Mouse (Mus musculus): ENCODE results near the gene Npas2. TPM values are rescaled to one million over a fixed set of nuclear protein-coding genes. Genes with fewer than 3 reads are reported as not detected.

Gene Npas2
- polyA plus RNA-seq, 1 experiment: 0.77 TPM

DNA sequence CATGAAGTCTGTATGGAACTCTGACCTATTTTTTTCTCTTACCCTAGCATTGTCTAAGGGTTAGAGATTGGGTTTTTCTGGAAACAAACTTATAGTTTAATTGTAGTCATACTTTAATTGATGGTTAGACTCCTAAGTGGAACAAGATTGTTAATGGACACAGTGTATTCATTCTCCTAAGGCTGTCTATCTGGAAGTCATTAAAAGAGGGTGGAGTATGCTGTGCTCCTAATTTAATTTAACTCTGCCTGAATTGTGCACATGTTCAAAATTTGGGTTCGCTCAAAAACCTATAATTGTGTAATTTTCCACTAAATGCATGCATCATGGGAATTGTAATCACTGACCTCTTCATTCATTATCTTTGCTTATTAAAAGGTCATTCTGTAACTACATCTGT, 172.0 kb downstream of the Npas2 start:
- no peak for DNase-seq (ENCODE audit: low read depth)
- TF ChIP-seq POLR2A (IDR thresholded peaks at IDR 0.05; ENCODE audit: borderline replicate concordance, extremely low read depth, insufficient read depth, insufficient read length, poor library complexity, severe bottlenecking) (no peak), CTCF (IDR thresholded peaks at IDR 0.05; ENCODE audit: borderline replicate concordance, extremely low read depth, insufficient read depth, insufficient read length) (no peak)

DNA sequence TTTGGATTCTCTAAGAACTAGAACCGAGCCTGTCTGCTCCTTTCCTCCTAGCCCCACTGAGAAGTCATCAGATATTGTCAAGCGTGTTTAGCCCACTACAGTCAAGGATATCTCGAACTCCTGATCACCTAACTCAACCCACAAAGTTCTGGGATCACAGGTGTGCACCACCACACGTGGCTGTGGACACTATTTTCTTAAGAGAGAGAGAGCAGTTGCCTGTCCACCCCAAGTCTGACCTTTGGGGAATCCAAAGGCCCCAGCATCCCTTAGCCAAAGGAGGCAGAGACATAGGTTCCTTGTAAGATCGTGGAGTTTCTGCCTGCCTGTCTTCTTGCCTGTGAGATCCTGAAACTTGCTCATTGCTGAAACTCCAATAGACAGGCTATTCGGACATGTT, 173.5 kb downstream of the Npas2 start:
- no peak for DNase-seq (ENCODE audit: low read depth)
- TF ChIP-seq CTCF (IDR thresholded peaks at IDR 0.05; ENCODE audit: borderline replicate concordance, extremely low read depth, insufficient read depth, insufficient read length) (no peak), POLR2A (IDR thresholded peaks at IDR 0.05; ENCODE audit: borderline replicate concordance, extremely low read depth, insufficient read depth, insufficient read length, poor library complexity, severe bottlenecking) (no peak)

DNA sequence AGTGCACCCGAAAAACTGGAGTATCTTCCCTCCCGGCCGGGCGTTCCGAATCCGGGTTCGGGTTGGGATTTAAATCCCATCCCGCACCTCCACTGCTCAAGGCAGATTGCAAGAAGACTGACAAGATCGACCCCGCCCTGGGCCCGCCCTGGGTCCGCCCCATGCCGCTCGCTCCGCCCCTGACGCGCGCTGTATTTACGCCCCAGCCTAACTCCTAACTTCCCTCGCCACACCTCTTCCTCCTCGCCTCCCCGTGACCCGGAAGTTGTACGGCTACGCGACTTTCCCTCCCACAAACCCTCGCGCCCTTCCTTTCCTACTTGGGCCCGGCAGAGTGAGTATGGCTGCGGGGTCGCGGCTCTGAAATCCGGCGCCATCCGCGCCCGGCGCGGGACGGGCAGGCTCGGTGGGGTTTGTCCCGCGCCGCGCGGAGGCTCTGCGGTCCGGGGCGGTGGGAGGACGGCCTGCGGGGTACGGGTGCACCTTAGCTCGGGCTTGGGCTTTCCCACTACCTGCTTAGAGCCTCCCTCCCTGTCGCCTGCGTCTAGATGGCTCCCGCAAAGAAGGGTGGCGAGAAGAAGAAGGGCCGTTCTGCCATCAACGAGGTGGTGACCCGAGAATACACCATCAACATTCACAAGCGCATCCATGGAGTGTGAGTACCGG, 174.2 kb downstream of the Npas2 start, which contains the start of gene Rpl31:
Rpl31 (plus strand) TSS at position 242 of the 666 bp plus-strand sequence.
- TF ChIP-seq CTCF (IDR thresholded peaks at IDR 0.05; ENCODE audit: borderline replicate concordance, extremely low read depth, insufficient read depth, insufficient read length) (no peak), POLR2A (IDR thresholded peaks at IDR 0.05; ENCODE audit: borderline replicate concordance, extremely low read depth, insufficient read depth, insufficient read length, poor library complexity, severe bottlenecking) (peak; percentile 72)
- DNase-seq (ENCODE audit: low read depth): peak; percentile 99

DNA sequence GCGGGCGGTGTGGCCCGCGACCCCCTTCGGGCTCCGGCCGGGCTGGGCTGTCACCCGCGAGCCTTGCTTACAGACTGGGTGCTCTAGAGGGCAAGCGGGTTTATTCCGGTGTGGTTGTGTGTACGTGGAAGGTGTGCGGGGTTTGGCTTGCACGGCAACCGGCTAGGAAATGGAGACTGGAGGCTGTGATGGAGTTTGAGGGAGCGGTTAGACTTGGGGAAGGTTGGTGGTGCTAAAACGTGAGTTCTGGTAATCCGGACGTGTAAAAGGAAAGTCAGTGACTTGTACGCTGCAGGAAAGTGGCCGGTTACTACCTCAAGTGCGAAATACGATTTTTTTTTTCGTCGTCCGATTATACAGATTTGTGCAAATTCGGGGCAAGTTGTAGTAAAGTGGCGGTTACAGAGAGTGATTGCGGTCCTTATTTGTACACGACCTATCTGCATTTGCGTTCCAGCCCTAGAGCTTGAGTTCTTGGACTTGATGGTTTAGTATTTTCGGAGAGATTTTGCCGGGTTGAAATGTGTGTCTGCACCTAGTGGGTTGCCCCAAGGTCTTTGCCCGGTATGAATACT, 174.8 kb downstream of the Npas2 start:
- TF ChIP-seq POLR2A (IDR thresholded peaks at IDR 0.05; ENCODE audit: borderline replicate concordance, extremely low read depth, insufficient read depth, insufficient read length, poor library complexity, severe bottlenecking) (no peak), CTCF (IDR thresholded peaks at IDR 0.05; ENCODE audit: borderline replicate concordance, extremely low read depth, insufficient read depth, insufficient read length) (no peak)
- peak; percentile 41 for DNase-seq (ENCODE audit: low read depth)

DNA sequence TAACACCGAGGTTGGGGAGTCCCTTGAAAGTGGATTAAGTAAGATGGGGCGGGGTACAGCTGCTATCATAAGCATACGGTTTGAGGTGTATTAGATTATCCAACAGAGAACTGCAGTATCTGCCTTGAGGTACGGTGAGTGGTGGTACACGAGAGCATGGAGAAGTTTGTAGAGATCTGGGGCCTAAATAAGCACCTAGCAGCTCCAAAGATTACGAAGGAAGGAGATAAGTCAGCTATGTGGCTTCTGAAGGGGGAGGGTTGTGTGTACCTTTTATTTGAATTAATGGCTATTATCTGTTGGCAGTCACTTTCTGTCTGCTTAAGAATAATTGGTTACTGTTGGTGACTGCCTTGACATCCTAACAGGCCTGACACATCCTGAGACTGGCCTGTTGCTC, 176.9 kb downstream of the Npas2 start:
- TF ChIP-seq CTCF (IDR thresholded peaks at IDR 0.05; ENCODE audit: borderline replicate concordance, extremely low read depth, insufficient read depth, insufficient read length) (no peak), POLR2A (IDR thresholded peaks at IDR 0.05; ENCODE audit: borderline replicate concordance, extremely low read depth, insufficient read depth, insufficient read length, poor library complexity, severe bottlenecking) (no peak)
- no peak for DNase-seq (ENCODE audit: low read depth)

DNA sequence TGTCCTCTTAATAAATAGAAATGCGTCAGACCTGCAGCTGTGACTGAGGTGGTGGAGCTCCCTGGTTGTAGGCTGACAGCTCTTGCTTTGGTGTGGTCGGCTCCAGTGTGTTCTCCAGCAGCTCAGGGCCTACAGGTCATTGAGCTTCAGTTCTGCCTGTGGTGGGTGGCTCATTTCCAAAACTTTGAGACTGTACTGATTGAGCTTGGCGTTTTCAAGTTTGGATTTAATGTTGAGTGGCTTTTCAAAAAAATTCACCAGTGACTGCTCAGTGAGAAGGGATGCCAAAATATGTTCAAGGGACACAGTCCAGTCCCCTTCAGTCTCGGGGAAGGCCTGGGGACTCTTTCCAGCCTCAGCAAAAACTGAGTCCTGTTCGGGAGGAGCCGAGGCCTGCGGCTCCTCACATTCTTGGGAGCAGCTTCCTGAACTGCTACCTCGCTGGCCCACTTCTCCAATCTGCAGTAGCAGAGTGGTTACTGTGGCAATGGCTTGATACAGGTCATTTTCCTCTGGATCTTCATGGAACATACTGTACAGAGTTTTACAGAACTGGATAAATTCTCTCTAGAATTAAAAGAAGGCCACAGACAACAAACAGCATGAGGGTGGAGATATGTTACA, 178.8 kb downstream of the Npas2 start:
- DNase-seq (ENCODE audit: low read depth): no peak
- TF ChIP-seq POLR2A (IDR thresholded peaks at IDR 0.05; ENCODE audit: borderline replicate concordance, extremely low read depth, insufficient read depth, insufficient read length, poor library complexity, severe bottlenecking): no peak
- TF ChIP-seq CTCF (IDR thresholded peaks at IDR 0.05; ENCODE audit: borderline replicate concordance, extremely low read depth, insufficient read depth, insufficient read length): no peak

DNA sequence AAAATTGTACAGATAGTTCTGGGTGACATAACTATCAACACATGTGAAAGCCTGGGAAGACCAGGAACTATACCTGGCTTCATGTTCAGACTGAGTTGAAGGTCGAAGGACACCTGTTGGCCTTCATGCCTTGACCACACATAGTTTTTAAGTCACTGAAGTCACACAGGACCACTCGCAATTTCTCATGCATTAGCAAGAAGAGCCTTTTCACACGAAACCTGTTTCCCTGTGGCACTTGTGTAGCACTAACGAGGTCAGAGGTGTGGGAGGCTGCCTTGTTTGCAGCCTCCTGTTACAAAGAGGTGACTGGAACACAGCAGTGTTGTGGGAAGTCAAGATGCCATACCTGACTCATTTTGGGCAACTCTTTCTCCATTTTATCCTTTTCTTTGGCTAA, 179.8 kb downstream of the Npas2 start:
- DNase-seq (ENCODE audit: low read depth): no peak
- TF ChIP-seq CTCF (IDR thresholded peaks at IDR 0.05; ENCODE audit: borderline replicate concordance, extremely low read depth, insufficient read depth, insufficient read length): no peak

DNA sequence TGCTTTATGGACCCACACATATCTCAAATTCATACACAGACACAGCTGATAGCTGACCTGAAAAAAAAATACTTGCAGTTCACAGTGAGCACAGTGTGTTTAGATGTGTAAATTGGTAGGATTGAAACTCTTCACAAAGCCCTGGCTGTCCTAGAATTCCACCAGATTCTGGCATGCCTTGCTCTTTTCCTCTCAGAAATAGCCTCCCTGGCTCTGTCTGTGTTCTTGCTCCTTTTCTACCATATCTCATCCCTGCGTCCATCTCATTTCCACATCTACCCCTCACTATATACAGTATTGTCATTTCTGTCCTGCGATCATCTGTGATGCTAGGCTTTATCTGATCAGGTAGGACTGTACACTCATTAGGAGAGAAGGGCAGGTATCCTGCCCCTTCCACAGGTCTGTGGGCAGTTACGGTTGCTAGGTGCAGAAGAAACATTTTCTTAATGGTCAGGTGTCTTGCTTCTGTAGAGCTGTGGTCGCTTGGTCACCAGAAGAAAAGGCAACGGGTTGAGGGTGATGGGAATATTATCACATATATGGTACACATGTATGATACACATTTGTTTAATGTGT, 180.8 kb downstream of the Npas2 start:
- no peak for DNase-seq (ENCODE audit: low read depth)
- no peak for TF ChIP-seq POLR2A (IDR thresholded peaks at IDR 0.05; ENCODE audit: borderline replicate concordance, extremely low read depth, insufficient read depth, insufficient read length, poor library complexity, severe bottlenecking)
- TF ChIP-seq CTCF (IDR thresholded peaks at IDR 0.05; ENCODE audit: borderline replicate concordance, extremely low read depth, insufficient read depth, insufficient read length): no peak

DNA sequence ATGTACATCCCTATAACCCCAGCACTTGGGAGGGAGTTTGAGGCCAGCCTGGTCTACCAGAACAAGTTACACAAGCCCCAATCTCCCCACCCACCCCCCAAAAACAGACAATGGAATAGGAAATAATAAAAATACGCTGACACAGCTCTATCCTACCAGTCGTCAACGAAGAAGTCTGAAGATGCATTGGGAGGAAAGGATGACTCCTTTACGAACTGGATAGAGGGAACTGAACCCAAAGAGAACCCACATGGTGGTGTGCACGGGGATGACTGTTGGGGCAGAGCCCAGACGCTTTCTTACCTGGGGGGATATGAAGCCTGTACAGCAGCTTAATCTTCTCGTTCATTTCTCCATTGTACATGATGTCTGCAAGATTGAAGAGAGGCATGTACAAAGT, 182.6 kb downstream of the Npas2 start:
- no peak for TF ChIP-seq CTCF (IDR thresholded peaks at IDR 0.05; ENCODE audit: borderline replicate concordance, extremely low read depth, insufficient read depth, insufficient read length)
- no peak for TF ChIP-seq POLR2A (IDR thresholded peaks at IDR 0.05; ENCODE audit: borderline replicate concordance, extremely low read depth, insufficient read depth, insufficient read length, poor library complexity, severe bottlenecking)
- no peak for DNase-seq (ENCODE audit: low read depth)

DNA sequence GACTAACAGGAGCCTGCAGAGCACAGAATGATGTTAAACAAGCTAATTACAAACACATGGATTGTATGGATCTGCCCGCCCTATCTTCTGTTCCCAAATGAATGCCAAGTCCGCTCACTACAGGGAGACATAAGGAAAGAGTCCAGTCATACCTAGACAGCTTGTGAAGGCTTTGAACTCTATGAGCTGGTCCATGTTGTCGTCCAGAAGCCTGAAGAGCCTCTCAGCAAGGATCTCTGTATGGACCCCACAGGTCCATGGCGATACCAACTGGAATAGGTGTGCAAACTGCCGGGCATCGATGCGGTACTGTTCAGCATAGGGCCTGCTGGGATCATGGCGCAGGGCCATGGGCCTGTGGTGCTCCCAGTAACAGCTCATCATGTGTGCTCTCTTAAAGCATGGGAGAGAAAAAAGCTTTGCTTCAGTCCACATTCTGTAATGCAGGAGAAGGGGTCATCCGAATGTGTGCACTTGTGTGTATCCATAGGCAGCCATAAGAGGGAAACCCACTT, 183.3 kb downstream of the Npas2 start:
- TF ChIP-seq CTCF (IDR thresholded peaks at IDR 0.05; ENCODE audit: borderline replicate concordance, extremely low read depth, insufficient read depth, insufficient read length) (no peak), POLR2A (IDR thresholded peaks at IDR 0.05; ENCODE audit: borderline replicate concordance, extremely low read depth, insufficient read depth, insufficient read length, poor library complexity, severe bottlenecking) (no peak)
- no peak for DNase-seq (ENCODE audit: low read depth)

DNA sequence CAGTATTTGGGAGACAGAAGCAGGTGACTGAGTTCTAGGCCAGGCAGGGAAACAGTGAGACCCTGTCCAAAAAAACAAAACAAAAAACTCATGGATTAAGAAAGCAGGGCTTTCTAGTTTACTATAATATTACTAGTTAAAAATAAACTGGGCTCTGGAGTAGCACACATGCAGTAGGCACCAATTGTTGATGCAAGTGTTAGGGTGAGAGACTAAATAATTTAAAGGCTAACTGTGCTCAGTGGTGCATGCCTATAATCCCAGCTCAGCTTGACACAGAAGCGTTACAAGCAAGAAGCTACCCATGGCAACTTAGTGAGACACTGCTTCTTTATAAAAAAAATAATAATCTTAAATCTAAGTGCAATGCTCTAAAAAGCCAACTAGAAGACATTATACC, 185.0 kb downstream of the Npas2 start:
- TF ChIP-seq CTCF (IDR thresholded peaks at IDR 0.05; ENCODE audit: borderline replicate concordance, extremely low read depth, insufficient read depth, insufficient read length) (no peak), POLR2A (IDR thresholded peaks at IDR 0.05; ENCODE audit: borderline replicate concordance, extremely low read depth, insufficient read depth, insufficient read length, poor library complexity, severe bottlenecking) (no peak)
- DNase-seq (ENCODE audit: low read depth): no peak
